Mouse (Mus musculus): ENCODE measurements around the gene Fam20b. TPM values are rescaled to one million over a fixed set of nuclear protein-coding genes. Genes with fewer than 3 reads are reported as not detected.

Gene Fam20b
- total RNA-seq, 2 experiments from 2014 or later = 51.7 to 62.4 TPM

DNA sequence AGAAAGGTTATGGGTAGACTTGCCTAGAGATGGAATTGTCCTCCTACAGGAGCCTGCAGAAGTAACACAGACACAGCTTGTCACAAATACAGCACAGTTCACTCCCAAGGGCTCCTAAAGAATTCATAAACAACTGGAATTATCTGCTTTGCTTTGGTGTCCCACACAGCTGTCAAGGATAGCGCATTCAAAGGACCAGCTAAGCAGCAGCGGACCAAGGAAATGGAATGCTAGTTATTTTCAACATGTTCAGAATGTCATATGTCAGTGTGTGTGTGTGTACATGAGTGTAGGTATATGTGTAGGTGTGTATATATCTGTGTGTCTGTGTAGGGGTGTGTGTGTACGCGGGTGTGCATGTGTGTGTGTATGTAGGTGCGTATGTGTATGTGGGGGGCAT, 14.1 kb upstream of the Fam20b start:
- no peak for DNase-seq (ENCODE audit: low spot score in 2 of 2)

DNA sequence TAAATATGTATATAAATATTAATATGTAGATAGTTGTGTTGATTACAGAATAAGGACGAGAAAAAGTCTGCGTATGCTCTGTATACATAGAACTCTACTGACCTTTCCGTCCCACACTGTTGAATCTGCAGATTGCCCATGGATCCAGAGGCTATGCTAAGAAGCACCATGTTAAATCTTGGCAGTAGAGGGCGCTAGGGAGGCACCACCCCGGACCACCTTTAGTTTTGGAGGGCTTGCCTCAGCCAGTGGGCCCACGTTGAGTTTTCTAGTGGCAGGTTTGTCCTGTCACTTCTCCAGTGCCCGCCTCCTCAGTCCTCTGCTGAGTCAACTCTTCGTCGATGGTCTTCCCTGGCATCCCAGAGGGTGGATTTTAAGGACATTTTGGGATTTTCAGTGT, 11.9 kb upstream of the Fam20b start:
- no peak for DNase-seq (ENCODE audit: low spot score in 2 of 2)

DNA sequence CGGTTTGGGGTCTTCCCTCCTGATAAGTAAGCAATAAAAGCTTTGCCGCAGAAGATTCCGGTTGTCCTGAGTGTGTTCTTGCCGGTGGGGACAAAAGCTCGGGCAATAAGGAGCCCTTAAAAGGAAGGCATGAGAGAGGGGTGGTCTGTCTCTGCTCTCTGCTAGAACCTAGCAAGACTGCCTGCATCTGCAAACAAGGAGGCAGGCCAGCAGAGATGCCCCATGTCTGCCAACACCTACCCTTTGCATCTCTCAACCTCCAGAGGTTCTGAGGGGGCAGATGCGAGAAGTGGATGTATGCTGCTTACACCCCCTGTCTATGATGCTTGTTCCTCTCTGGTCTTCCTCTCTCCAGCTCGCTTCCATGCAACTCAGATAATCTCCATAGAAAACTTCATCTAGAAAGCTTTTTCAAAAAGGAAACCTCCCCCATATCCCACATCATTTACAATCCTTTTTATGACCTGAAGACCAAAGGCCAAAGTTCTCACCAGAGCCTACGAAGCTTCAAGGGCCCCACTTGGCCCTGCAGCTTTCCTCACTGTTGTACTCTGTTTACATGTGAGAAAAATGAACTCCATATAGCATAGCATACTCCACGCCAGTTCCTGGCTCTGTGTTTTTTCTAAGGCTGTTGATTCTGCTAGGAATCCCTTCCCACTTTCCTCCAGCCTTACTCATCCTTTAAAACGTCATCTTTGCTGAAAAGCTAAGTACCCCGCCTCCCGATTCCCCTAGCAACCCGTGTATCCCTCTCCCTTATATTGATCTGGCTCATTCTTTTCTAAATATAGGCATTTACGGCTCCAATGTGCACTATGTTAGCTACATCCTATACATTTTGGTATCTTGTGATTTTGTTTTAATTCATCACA, 8.6 kb upstream of the Fam20b start:
- DNase-seq (ENCODE audit: low spot score in 2 of 2) = no peak

DNA sequence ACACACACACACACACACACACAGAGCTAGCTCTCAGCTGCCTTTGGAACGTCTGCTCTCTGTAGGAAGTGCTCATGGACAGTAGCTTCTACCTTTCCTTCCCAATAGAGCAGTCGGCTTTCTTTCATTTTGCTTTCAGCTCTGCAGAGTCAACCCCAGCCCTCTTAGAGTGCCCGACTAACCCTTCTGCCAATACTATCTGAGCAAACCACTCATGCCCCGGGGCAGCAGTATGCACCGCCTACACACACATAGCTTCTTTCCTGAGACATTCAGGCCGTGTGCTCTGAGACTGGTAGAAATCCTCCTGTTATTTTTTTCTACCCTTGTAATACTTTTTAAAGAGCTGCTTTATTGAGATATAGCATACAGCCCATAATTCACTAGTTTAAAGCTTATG, 3.2 kb upstream of the Fam20b start:
- no peak for DNase-seq (ENCODE audit: low spot score in 2 of 2)

DNA sequence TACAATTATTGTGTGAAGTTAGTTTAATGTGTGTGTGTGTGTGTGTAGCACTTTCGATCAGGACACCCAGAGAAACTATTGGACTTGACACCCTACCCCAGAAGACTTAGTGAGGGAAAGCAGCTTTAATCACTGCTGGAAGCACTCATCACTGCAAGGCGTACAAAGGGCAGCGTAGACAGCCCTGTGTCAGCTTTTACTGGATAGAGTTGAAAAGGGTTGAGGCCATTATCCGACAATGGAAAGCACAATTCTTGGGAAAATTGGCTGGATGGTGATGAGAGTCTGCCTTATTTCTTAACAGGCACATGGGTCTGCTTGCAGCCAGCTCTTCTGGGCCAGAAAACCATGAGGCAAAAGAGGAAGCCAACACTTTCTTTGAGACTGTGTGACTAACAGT, 1.2 kb upstream of the Fam20b start:
- no peak for DNase-seq (ENCODE audit: low spot score in 2 of 2)

DNA sequence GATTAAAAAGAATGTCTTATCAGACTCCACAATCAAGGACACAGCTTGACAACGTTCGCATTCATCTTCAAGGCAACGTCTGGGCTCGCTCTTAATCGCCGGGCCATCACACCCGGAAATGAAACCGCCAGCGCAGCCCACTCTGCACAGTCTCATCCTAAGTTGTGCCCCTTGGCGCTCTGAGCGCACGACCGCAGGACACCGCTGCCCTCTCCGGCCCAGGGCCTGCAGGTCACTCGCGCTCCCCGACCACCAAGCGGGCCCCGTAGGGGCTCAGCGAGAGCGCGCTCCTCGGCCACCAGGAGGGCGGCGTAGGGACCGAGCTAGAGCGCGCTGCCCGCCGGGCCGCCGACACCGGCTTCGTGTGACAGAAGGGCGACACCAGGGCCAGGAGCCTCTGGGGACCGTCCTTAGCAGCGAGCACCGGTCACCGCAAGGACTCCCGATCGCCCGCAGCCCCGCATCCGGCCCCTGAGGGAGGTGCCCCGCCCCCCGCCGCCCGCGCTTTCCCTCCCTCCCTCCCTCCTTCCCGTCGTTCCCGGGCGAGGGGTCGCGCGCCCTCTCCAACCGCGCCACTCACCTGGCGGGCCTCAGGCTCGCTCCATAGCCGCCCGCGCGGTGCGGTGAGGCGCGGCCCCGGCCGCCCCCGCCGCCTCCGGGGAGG, 468 bp downstream of the Fam20b start:
- peak; percentile 18 to 24 for DNase-seq (ENCODE audit: low spot score in 2 of 2)

DNA sequence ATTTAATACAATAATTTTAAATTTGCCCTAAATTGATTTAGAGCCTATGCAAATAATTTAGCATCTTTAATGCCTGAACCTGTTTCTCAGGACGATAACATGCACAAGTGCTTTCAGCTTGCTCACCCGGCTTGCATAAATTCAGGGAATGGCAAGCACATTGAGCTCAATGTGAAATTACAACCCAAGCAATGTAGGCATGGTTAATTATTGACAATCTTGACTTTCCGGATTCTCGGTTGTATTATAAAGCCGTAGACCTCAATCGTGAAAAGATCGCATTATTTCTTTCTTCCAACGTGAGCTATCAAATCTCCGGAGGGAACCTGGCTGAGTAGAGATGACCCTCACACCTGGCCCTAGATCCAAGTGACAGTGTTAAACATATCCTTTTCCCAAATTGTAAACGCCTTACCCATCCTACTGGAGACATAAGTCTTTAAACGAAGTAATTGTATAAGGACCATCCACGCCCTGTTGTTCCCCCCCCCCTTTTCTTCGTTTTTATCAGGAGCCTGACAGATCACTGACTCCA, 1.1 kb downstream of the Fam20b start:
- no peak for DNase-seq (ENCODE audit: low spot score in 2 of 2)

DNA sequence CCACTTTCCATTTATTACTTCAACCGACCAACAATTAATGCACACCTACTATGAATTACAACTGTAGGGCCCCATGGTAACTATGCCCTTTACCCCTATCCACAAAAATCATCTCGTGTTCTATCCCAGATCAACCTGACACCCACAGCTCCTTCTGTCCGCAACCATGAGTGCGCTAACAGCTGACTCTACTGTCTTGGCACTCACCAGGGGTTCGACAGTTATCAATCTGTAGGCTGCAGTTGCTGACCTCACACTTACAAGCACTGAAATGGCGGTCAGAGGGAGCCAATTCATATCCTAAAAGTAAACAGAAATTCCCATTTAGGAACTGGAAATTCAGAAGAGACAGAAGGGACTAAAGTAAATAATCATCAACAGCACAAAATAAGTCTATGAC, 2.2 kb downstream of the Fam20b start:
- DNase-seq (ENCODE audit: low spot score in 2 of 2) = no peak

DNA sequence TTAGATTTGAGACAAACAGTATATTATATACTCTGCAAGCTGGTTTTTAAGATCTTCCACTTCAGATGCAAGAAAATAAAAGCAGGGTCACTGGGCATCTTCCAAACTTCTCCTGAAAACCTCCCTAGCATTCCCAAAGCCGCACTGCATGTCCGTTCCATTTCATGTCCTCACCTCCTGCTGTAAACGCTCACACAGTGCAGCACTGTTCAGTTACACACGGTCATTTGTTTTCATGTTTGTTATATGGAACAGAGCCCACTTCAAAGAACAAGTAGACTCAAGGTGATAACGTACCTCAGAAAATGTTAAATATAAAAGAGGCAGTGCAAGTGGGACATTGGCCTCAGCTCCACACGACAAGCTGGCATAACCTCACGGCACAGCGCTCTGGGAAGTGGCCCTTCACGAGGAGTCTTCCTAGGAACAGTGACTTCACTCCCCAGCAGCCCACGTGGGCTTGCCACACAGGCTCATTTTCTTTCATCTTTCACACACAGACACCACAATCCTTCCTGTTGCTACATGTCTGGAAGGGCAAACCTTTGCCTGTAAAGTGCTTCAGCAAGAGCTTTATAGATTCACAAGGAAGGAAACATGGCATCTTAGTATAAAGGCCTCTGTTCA, 8.3 kb downstream of the Fam20b start:
- no peak for DNase-seq (ENCODE audit: low spot score in 2 of 2)

DNA sequence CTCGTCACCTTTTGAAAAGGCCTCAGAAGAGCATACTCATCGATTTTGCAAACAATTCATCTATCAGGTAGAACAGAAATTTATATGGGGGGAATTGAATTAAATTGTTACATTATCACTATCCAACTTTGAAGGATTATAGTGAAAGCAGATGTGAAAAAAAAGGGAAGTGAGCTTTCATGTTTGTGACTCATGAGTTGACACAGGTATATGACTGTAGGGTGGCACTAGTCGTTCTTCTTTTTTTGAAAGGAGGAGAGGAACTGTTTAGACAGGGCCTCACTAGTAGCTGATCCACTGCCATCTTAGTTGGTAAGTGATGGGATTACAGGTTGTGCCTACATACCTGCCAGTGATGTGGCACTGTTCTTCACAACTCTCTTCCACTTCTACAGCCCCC, 10.2 kb downstream of the Fam20b start:
- no peak for DNase-seq (ENCODE audit: low spot score in 2 of 2)

DNA sequence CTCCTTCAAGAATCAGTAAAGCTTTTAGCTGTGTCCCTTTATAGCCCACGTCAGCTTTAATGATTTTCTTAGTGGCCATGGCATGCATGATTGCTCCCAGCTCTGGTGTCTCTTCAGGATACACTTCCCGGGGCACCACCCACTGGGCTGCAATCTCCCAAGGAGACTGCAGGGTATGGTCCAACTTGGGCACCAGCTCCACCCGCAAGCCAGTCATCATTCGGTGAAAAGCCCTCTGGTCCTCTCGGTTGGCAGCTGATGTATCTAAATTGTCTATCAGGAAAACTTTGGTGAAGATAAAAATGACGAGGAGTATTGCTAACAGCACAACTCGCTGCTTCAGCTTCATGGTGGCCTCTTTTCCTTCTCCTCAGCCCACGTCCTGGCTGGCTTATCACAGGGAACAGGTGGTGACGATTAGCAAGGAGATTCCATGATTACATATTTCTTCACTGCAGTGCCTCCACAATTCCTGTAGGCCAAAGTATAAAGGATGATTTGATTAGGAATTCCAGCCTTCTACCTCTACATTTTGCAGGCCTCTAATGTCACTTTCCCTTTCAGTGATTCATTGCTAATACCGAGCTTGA, 13.1 kb downstream of the Fam20b start:
- no peak for DNase-seq (ENCODE audit: low spot score in 2 of 2)

DNA sequence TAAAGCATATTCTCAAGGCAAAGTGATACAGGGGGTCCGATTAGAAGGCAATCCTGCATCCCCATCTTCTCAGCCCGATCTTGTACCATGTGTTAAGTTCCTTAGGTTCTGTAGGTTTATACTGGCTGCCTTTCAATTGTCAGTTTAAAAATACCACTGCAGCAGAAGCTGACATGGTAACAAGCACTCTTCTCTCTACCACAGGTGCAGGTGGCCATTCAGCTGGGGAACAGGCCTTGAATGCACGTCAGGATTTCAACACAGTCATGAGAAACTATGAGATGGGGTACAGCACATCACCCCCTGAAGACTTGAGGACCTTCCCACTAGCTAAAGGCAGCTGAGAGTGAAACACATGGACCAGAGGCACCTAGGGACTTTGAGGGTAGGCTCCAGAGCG, 15.4 kb downstream of the Fam20b start:
- DNase-seq (ENCODE audit: low spot score in 2 of 2) = no peak

DNA sequence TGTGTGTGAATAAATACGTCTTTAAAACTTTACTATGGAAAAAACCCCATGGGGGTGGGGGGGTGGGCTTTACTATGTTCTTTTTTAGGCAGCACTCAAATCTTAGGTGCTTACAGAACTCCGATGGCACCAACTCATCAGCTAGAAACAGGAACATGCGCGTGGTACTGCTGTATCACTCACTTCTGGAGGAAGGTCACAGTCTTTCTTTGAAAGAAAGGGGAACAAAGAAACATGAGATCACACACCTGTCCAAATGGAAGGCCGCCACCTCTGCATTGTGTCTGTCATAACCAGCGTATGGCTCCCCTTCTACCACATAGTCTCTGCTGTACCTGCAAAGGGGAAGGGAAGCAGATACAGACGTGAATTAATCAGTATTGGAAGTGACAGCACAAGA, 16.7 kb downstream of the Fam20b start:
- DNase-seq (ENCODE audit: low spot score in 2 of 2) = no peak

DNA sequence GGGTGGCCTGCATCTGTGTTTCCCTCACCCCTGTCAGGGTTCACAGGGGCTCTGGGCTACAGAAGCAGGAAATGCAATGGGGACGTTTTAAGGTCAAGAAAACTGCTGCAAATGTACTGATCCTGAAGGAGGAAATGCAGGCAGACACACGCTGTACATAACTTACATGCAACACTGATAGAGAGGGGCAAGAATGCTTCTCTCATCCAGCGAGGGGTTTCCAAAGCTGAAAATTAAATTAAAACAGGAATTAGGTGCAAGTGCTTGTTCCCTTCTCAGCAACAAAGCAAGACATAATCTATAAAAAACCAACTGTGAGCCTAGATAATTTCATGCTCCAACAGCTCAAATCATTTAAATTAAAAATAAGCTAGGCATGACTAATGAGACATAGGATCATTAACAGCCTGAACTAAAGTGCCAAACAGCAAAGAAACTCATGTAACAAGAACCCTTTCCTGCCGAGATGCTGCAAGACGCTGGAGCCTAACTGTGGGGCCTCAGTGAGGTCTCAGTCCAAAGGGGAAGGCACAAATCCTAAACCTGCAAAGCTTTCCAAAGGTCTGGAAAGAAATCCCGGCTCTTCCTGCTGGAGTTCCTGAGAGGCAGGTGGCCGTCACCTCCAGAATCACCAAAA, 32.7 kb downstream of the Fam20b start:
- no peak for DNase-seq (ENCODE audit: low spot score in 2 of 2)

DNA sequence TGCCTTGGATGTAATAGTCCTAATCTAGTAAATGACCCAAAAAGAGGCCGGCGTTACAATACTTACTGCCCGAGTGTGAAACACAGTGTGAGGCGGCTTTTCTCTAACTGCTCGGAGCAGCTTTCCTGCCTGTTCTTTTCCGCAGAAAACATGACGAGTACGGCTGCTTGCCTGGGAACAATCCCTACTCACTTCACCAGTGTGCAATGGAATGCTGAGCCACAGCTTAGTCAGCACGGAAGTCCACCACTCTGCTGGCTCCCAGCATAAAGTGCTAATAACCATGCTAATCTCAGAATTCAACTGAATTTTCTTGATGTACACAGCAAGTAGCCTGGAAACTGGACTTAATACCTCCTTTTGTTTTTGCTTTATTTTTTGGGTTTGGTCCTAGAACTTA, 39.3 kb downstream of the Fam20b start:
- DNase-seq (ENCODE audit: low spot score in 2 of 2) = no peak

DNA sequence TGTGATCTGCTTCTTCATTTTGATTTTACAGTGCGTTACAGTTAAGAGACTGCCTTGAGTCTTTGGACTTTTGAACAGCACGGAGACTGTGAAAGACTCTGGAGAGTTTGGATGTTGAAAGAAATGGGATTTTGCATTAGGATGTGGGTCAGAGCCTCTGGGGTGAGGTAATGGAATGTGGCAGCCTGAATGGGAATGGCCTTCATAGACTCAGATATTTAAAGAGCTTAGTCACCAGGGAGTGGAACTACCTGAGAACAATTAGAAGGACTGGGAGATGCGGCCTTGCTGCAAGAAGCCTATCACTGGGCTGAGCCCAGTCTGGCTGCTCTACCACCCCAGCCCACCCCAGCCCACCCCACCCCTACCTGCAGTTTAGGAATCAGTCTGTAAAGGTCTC, 41.7 kb downstream of the Fam20b start:
- no peak for DNase-seq (ENCODE audit: low spot score in 2 of 2)

DNA sequence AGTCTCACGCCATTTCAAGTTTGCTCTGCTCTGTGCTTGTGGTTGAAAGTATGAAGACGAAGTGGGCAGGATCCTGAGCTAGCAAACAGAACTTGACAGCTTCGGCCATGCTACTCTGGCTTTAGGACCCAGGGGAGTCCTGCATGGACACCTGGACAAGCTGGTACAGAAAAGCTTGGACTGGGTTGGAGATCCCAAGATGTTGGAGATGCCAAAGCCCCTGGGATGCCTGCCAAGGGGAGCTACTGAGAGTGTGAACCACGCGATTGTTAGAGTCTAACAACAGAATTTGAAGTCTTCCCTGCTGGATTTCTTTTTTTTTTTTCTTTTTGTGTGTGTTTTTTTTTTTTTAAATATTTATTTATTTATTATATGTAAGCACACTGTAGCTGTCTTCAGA, 42.3 kb downstream of the Fam20b start:
- DNase-seq (ENCODE audit: low spot score in 2 of 2) = no peak

DNA sequence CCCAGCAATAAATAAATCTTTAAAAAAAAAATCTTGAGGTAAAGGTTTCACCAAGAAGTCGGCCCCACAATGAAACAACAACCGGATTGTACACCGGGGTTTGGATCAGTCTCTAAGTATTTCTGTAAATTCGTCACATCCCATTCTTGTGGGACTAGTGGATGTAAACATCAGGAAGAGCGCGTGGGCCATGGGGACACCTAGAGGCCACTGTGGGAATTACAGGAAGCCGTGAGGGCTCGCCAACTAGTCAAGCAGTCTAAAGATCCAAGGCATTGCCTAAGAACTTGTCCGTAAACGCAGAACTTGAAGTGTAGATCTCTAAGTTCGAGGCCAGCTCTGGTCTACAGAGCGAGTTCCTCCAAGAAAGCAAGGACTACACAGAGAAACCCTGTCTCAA, 42.7 kb downstream of the Fam20b start:
- DNase-seq (ENCODE audit: low spot score in 2 of 2) = peak in 1 of 2 experiments; percentile 26

DNA sequence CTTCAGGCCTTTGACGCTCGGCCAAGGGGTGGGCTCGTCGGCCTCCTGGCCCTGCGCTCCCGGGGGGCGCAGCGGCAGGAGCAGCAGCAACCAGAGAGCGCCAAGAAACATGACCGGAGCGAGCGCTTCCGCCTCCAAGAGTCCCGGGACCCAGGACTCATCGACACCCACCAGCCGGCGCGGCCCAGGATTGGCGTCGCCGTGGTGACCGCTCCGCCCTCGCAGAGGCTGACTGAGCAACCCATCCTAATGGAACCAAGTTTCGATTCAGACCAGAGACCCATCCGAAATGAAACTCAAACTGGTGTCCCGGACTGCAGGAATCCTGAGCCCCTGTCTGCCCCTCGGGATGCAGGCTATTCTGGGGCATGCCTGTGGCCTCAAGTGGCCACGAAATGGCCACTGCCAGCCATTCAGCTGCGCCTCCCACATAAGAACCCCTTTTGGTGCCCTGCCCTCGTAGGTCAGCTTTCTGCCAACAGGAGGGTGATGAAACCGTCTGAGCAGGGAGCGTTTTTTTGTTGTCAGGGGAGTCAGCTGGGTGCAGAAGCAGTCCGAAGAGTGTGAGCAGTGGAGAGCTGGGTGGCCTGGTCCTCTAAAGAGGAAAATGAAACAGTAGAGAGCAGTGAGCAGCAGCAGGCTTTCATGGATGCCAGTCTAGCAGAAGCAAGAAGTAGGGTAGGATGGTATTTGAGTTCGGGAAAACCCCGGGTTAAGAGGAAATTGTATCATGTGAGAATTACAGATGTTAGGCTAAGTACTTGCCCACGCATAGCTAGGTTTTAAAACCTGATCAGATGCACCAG, 44.5 kb downstream of the Fam20b start, which contains the start of gene Tor3a:
TSS of gene Tor3a (minus strand) at position 162 of the 806 bp plus-strand sequence.
- peak; percentile 52 to 65 for DNase-seq (ENCODE audit: low spot score in 2 of 2)
